Mouse (Mus musculus) WW6 (cell line): Measurements from ENCODE around the gene Slamf8.

Experiments
- DNase-seq: peaks from one replicate; pipeline ENCODE4 v3.0.0-alpha.2; 2013; ENCODE audit warnings: low read depth, low spot score

The Slamf8 gene

GRCm38 (mm10) chr1:172593956-172594355, 3.6 kb upstream of the Slamf8 start:
- no peak for DNase-seq

- no peak for DNase-seq
Measured at GRCm38 (mm10) chr1:172593321-172593720, 3.0 kb upstream of the Slamf8 start.

DNA sequence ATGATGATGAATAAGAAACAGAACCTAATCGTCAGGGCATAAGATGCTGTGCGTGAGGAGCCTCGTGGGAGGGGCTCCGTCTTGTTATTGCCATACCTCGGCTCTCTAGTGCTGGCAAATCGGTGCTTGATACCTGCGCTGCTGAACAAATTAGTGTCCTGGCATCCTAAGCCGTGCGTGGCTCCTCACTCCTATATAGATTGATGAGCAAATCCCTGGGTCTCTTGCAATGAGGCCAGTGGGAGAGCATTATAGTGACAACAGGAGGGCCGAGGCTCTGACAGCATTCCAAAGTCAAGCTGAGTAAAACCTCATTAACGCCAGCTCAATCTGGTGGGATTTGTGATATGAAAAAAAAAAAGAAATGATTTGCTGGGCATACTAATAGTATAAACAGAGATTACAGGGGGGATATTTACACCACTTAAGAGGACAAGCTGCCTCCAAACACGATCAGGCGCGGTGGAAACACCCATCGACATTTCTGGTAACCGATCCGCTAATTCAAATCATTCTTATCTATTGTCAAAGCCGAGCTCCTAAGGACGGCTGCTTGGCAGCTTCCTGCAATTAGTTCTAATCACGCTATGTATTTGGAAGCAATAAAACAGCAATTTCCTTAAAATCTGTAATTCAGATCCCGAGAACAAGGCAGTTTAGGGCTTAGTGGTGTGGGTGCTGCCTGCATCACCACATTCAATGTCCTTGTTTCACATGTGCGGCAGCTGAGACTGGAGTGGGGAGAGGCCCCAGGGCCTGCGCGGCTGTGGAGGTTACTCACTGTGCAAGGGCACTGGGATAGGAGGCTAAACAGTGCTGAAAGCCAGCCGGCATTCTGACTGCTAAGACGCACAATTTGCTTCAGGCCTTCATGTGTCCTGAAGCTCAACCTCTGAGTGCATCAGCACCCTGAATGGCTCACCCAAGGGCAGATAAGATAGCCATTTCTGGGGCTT, 4.5 kb downstream of the Slamf8 start:
- no peak for DNase-seq

DNA sequence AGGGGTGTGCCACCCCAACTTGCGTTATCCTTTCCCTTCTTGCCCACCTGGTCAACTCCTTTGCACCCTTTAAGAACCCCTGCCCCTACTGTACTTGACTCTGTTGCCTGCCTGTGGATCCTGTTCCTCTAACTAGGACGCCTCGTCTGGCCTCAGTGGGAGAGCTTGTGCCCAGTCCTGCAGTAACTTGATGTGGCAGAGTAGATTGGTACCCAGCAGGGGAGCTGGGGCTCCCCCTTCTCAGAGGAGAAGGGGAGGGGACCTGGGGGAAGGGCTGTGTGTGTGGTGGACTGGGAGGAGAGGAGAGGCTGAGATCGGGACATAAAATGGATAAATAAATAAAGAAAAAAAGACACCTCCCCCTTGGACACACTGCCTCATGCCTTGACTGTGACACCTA, 5.3 kb downstream of the Slamf8 start:
- DNase-seq, result no peak

GRCm38 (mm10) chr1:172584271-172584670, 6.1 kb downstream of the Slamf8 start:
- DNase-seq, result no peak

DNA sequence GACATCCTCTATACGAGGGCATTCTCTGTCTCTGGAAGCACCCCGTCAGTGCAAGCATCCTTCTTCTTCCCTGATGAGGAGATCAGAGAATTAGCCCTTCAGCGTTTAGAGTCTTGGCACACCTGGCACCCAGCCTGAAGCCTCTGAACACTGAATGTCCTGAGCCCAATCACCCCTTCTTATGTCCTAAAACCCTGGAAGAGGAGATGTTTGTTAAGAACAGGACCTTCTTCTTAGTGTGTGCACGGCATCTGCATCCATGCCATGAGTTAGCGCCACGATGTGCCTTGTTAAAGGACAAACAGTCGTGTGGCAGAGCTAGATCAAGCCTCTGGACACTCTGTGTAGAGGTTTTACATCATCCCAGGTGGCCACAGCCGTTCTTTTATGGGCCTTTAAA, 7.9 kb downstream of the Slamf8 start:
- DNase-seq, result no peak

GRCm38 (mm10) chr1:172580116-172580515, 10.3 kb downstream of the Slamf8 start:
- no peak for DNase-seq

GRCm38 (mm10) chr1:172567758-172568157, 22.6 kb downstream of the Slamf8 start:
- no peak for DNase-seq

GRCm38 (mm10) chr1:172566131-172566530, 24.2 kb downstream of the Slamf8 start:
- no peak for DNase-seq

- no peak for DNase-seq
Measured at GRCm38 (mm10) chr1:172563465-172563828, 26.9 kb downstream of the Slamf8 start.

DNA sequence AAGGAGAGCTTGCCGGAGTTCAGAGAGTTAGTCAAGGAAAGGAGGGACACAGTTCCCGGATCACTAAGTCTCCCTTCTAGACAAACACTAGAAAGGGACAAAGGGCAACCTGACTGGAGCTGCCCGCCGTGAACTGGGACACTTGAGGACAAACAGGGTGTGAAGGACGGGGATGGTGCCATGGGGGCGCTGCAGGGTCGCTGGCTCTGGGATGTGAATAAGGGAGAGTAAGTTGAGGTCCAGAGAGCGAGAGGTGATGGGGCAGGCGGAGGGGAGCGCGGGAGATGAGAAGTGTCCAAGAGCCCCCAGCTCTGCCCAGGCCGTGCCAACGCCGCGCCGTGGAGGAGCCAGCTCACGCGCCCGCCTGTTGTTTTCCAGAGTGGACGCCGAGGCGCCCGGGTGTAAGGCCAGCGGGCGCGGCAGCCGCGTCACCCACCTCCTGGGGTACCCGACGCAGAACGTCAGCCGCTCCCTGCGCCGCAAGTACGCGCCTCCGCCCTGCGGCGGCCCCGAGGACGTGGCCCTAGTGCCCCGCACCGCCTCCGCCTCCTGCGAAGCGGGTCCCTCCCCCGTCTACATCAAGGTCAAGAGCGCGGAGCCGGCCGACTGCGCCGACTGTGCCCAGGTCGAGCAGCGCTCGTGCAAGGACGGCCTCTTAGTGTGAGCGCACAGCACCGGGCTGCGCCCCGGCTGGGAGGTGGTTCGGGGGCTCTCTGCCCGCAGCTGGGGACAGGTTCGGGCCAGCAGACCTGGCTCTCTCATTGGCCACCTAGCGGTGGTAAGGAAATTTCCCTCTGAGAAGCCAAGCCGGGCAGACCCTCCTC, 27.5 kb downstream of the Slamf8 start:
- peak; percentile 57 for DNase-seq

DNA sequence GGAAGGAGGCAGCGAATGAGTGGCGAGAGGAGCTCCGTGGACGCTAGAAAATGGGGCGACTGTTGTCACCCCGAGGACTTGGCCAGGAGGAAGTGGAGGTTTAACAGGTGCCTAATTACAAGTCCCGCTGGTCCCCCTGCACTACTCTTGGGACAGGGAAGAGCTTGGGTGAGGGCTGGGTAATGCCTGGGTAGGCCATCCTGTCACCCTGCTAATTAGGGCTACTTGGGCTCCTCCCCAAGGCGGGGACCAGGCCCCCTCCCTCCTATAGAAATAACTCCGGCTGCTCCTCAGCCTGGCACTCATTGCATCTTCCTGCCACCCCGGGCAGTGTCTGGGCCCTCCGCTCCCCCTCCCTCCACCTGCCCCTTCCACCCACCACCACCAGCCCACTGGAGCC, 34.7 kb downstream of the Slamf8 start, which contains the start of gene Vsig8:
TSS of gene Vsig8 (plus strand) at position 301 of the 400 bp plus-strand sequence.
- no peak for DNase-seq

DNA sequence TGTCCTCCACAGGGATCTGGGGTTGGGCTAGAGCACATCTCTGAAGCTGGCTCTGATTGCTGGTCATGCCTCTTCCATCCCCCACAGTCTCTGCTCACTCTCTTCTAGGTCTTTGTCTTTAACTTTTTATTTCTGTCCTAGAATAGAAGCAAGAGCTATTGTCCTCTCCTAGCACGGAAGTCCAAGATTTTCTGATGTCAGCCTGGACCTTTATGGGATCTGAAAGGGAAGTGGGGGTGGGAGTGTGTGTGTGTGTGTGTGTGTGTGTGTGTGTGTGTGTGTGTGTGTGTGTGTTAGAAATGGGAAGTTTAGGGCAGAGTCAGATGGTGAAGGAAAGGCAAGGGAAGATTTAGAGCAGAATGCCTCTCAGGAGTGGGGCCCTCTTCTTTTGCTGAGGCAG, 37.7 kb downstream of the Slamf8 start:
- no peak for DNase-seq

GRCm38 (mm10) chr1:172551009-172551408, 39.4 kb downstream of the Slamf8 start:
- no peak for DNase-seq

GRCm38 (mm10) chr1:172550551-172550951, 39.8 kb downstream of the Slamf8 start:
- peak; percentile 79 for DNase-seq

DNA sequence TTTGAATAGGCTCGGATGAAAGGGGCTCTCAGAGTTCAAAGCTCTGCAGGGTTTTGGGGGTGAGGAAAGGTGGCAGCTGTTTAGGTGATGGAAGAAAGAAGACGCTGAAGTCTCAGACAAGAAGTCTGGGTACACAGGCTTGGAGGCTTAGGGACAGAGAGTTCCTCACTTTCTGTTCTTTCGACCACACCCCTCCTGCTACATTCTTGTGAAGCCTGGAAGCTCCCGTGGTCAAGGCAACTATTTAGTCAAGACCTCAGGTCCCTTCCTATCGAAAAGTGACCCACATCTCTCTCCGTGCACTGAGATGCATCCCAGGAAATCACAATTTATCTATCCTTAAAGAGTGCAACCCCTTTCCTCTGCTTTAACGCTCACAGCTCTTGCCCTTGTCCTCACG, 40.7 kb downstream of the Slamf8 start:
- no peak for DNase-seq

DNA sequence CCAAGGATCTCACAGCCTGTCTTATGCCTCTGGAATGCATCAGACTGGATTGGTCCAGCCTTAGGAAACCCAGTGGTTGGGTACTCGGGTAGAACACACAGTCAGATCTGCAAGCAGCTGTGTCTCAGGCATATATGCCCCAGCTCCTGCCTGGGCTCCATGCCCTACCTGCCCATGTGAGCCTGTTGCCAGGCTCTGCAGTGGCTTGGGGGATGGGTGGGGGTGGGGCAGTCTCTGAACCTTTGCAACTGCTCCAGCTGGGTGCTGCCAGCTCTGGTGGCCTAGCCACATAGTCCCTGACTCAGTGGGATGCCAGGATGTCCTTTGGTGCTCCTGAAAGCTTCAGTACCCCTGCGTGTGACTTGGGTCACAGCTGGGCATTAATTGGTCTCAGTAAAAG, 41.1 kb downstream of the Slamf8 start:
- no peak for DNase-seq

DNA sequence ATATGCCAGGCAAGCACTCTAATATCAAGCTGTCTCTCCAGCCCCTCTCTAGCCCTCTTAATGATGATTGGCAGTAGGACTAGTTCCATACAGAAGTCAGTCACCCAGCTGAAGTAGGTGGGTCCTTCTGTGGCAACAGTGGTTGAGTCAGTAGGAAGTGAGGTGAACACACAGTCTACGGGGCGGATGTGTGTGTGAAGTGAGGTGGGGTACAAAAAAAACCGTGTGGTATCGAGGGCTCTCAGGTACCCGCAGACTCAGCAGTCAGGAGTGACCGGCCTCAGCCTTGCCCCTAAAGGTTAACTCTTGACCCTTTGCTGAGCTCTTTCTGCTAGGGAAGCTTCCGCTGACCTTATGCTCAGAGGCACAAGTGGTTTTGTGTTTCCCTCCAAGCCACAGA, 41.9 kb downstream of the Slamf8 start:
- no peak for DNase-seq

- DNase-seq, result no peak
Measured at GRCm38 (mm10) chr1:172546062-172546461, 44.3 kb downstream of the Slamf8 start.

- no peak for DNase-seq
Measured at GRCm38 (mm10) chr1:172540283-172540820, 50.0 kb downstream of the Slamf8 start.

GRCm38 (mm10) chr1:172539827-172540226, 50.5 kb downstream of the Slamf8 start:
- no peak for DNase-seq

GRCm38 (mm10) chr1:172535116-172535515, 55.3 kb downstream of the Slamf8 start:
- no peak for DNase-seq
